Mouse (Mus musculus) olfactory bulb, adult 2 months (tissue): Measurements from ENCODE around the gene Olfr115.

Experiments
- CTCF ChIP-seq: fragments of 200-500 bp; IDR thresholded peaks from 2 replicates; pipeline ENCODE4 v1.5.1; 2012; ENCODE audit warnings: low read depth, mild to moderate bottlenecking, low read length, moderate library complexity; ENCODE audit not compliant: insufficient read depth
- POLR2A ChIP-seq: fragments of 200-500 bp; IDR thresholded peaks from 2 replicates; pipeline ENCODE4 v1.6.1; 2012; ENCODE audit warnings: mild to moderate bottlenecking, low read depth, low read length, moderate library complexity; ENCODE audit not compliant: insufficient read depth

DNA sequence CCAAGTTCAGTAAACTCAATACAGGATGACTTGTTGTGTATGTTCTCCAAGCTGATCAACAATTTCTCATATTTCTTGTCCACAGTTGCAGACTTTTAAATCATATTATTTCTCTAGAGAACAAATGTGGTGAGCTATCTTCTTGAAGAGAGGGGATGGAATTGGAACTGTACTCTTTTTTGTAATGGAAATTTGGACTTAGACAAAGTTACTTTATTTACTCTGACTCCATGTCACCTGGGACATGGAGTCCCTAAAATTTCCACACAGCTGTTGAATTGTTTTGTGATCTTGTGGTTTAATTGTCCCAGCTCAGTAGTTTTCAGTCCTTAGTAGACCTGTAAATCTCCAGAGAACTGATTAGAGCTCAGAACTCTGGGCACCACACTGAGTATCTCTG, 34.3 kb downstream of the Olfr115 start, which contains the start of gene Olfr114:
- TF ChIP-seq POLR2A (no peak), CTCF (no peak)
